Mouse (Mus musculus) right cerebral cortex, postnatal 14 days (tissue): ENCODE results near the gene Slc2a9.
"Not testable (repeated sequence)": the region's sequence is repeated elsewhere in the genome, so short reads cannot be mapped to it uniquely, and the experiment has no call there.

ENCODE experiments used
- DNase-seq: peaks from one replicate; pipeline ENCODE4 v3.0.0; 2022

Slc2a9 gene

GRCm38 (mm10) chr5:38500043-38500442 is 2.9 kb downstream of the Slc2a9 start:
- DNase-seq: no peak

GRCm38 (mm10) chr5:38499316-38499811 is 3.6 kb downstream of the Slc2a9 start:
- DNase-seq: no peak

- DNase-seq: no peak
Observed at GRCm38 (mm10) chr5:38498479-38498878, 4.5 kb downstream of the Slc2a9 start.

GRCm38 (mm10) chr5:38496491-38497057 is 6.4 kb downstream of the Slc2a9 start:
- no peak for DNase-seq

GRCm38 (mm10) chr5:38493890-38494289 is 9.1 kb downstream of the Slc2a9 start:
- no peak for DNase-seq

GRCm38 (mm10) chr5:38491763-38492162 is 11.2 kb downstream of the Slc2a9 start:
- no peak for DNase-seq

- no peak for DNase-seq
Observed at GRCm38 (mm10) chr5:38489739-38490138, 13.2 kb downstream of the Slc2a9 start.

- DNase-seq: no peak
Observed at GRCm38 (mm10) chr5:38488673-38489615, 14.0 kb downstream of the Slc2a9 start.

GRCm38 (mm10) chr5:38488026-38488425 is 14.9 kb downstream of the Slc2a9 start:
- DNase-seq: no peak

- no peak for DNase-seq
Observed at GRCm38 (mm10) chr5:38487247-38487646, 15.7 kb downstream of the Slc2a9 start.

GRCm38 (mm10) chr5:38485946-38486345 is 17.0 kb downstream of the Slc2a9 start:
- DNase-seq: no peak

- no peak for DNase-seq
Observed at GRCm38 (mm10) chr5:38483518-38484110, 19.3 kb downstream of the Slc2a9 start.

- DNase-seq: no peak
Observed at GRCm38 (mm10) chr5:38480822-38481707, 21.9 kb downstream of the Slc2a9 start.

GRCm38 (mm10) chr5:38479908-38480725 is 22.8 kb downstream of the Slc2a9 start:
- DNase-seq: no peak

GRCm38 (mm10) chr5:38479545-38479907 is 23.4 kb downstream of the Slc2a9 start:
- DNase-seq: not testable (repeated sequence)

- no peak for DNase-seq
Observed at GRCm38 (mm10) chr5:38479027-38479426, 23.9 kb downstream of the Slc2a9 start.

GRCm38 (mm10) chr5:38477731-38478445 is 25.1 kb downstream of the Slc2a9 start:
- DNase-seq: no peak

GRCm38 (mm10) chr5:38476861-38477565 is 25.9 kb downstream of the Slc2a9 start:
- DNase-seq: peak; percentile 75

- DNase-seq: no peak
Observed at GRCm38 (mm10) chr5:38470881-38471280, 32.1 kb downstream of the Slc2a9 start.

- peak; percentile 78 for DNase-seq
Observed at GRCm38 (mm10) chr5:38469891-38470578, 32.9 kb downstream of the Slc2a9 start.
